In the genomic region with DNA sequence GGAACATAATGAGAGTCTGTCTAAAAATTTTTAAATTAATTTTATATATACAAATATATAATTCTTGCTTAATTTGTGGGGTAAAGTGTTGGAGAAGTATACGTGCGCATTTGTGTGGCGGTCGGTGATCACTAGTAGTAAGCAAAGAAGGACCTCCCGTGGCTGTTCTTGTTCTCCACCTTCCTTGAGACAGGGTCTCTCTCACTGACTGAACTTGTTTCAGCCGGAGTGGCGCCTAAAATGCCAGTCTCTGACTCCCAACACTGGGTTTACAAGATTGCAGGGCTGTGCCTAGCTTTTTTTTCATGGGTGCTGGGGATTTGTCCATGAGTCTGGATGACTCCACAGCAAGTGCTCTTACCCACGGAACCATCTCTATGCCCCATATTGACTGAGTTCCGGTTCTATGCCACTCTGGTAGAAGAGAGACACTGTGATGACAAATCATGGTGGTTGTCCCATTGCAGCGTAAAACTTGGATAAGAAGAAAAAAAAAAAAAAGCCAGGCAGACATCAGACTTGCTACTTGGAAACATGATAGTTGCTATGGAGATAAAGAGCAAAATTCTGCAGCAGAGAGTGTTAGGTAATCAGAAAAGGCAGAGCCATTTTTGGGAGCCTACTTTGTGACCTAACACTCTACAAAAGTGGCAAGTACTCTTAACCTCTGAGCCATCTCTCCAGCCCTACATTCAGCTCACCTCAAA, we compare ENCODE assay signal across 8 mouse cellular contexts. TPM values are rescaled to one million over a fixed set of nuclear protein-coding genes. Genes with fewer than 3 reads are reported as not detected.
DNase-seq lines count a peak whose midpoint lies in the region; ATAC-seq lines count a peak whose summit lies in the region.

No protein-coding gene starts in this region.

- H3K27ac ChIP-seq in neural tube, embryonic 11.5 days (ENCODE audit: low read depth, low read length), result no peak overlapping the region
- H3K27ac ChIP-seq in hindbrain, embryonic 14.5 days, result peak overlapping the region; percentile 17; the same call in 1 of the 2 replicates
- H3K27ac ChIP-seq in midbrain, embryonic 13.5 days, result peak overlapping the region; percentile 76

- intact Hi-C loops in left cerebral cortex, postnatal 36 days (cut with DNase I), result no loop called here

- ATAC-seq in cerebellum, adult (ENCODE audit: insufficient number of reproducible peaks, low FRiP score, low TSS enrichment), result no peak
- ATAC-seq in neural tube, embryonic 11.5 days (ENCODE audit: insufficient read depth, low FRiP score, low TSS enrichment), result no peak
- ATAC-seq in hindbrain, embryonic 14.5 days (ENCODE audit: low FRiP score), result no peak
- ATAC-seq in midbrain, embryonic 13.5 days, result no peak

- no peak overlapping the region; the same call in 1 of the 2 replicates for H3K9ac ChIP-seq in neural tube, embryonic 11.5 days (ENCODE audit: low read length)
- peak overlapping the region; percentile 72; the same call in 1 of the 2 replicates for H3K9ac ChIP-seq in hindbrain, embryonic 14.5 days
- H3K9ac ChIP-seq in midbrain, embryonic 13.5 days (replicated peaks), result peak overlapping the region; percentile 81; the same call in 1 of the 2 replicates

- 83% methylated on average over 10 of the region's 10 CpGs for WGBS in neural tube, embryonic 11.5 days
- WGBS in hindbrain, embryonic 14.5 days, result 80% methylated on average over 10 of the region's 10 CpGs
- WGBS in midbrain, embryonic 13.5 days, result 79% methylated on average over 10 of the region's 10 CpGs

- peaks cover 5% of the 10 kb centered on the region for H3K4me1 ChIP-seq in neural tube, embryonic 11.5 days (ENCODE audit: control insufficient read depth, insufficient read depth, low read length)
- H3K4me1 ChIP-seq in hindbrain, embryonic 14.5 days (replicated peaks; ENCODE audit: control insufficient read depth, insufficient read depth, low read length), result peaks cover 16% of the 10 kb centered on the region
- H3K4me1 ChIP-seq in midbrain, embryonic 13.5 days (replicated peaks), result peaks cover 29% of the 10 kb centered on the region

- no peaks in the 10 kb centered on the region for H3K9me3 ChIP-seq in neural tube, embryonic 11.5 days (ENCODE audit: control insufficient read depth, low read length)
- no peaks in the 10 kb centered on the region for H3K9me3 ChIP-seq in hindbrain, embryonic 14.5 days (ENCODE audit: control insufficient read depth, low read length)
- H3K9me3 ChIP-seq in midbrain, embryonic 13.5 days, result no peaks in the 10 kb centered on the region

- no peak overlapping the region; the same call in 1 of the 2 replicates for H3K4me3 ChIP-seq in neural tube, embryonic 11.5 days (ENCODE audit: low read depth, low read length)
- H3K4me3 ChIP-seq in hindbrain, embryonic 14.5 days (replicated peaks; ENCODE audit: low read length), result peak overlapping the region; percentile 49
- peak overlapping the region; percentile 80 for H3K4me3 ChIP-seq in midbrain, embryonic 13.5 days (replicated peaks)

- H3K36me3 ChIP-seq in neural tube, embryonic 11.5 days (ENCODE audit: control insufficient read depth, insufficient read depth, low read length), result no peaks in the 10 kb centered on the region
- peaks cover 18% of the 10 kb centered on the region; the same call in 1 of the 2 replicates for H3K36me3 ChIP-seq in hindbrain, embryonic 14.5 days (replicated peaks; ENCODE audit: control insufficient read depth, insufficient read depth)
- peaks cover 12% of the 10 kb centered on the region for H3K36me3 ChIP-seq in midbrain, embryonic 13.5 days

- peak overlapping the region; percentile 81 for H3K4me2 ChIP-seq in neural tube, embryonic 11.5 days (ENCODE audit: low read depth)
- peak overlapping the region; percentile 77 for H3K4me2 ChIP-seq in hindbrain, embryonic 14.5 days (replicated peaks)
- H3K4me2 ChIP-seq in midbrain, embryonic 13.5 days (replicated peaks), result peak overlapping the region; percentile 88

- DNase-seq in cerebellum, adult 11 months, result peak; percentile 26
- no peak for DNase-seq in neural tube, embryonic 11.5 days (ENCODE audit: low spot score)
- DNase-seq in neural tube, embryonic 10.5 days (ENCODE audit: extremely low spot score, low spot score), result no peak
- no peak for DNase-seq in hindbrain, embryonic 14.5 days (ENCODE audit: low spot score)
- DNase-seq in spleen, adult 18-20 months, result no peak
- DNase-seq in left cerebral cortex, postnatal 36 days (ENCODE audit: low spot score in 2 of 2), result no peak

- H3K27me3 ChIP-seq in neural tube, embryonic 11.5 days (ENCODE audit: control insufficient read depth, insufficient read depth, low read length), result no peaks in the 10 kb centered on the region
- no peaks in the 10 kb centered on the region for H3K27me3 ChIP-seq in hindbrain, embryonic 14.5 days (ENCODE audit: control insufficient read depth, insufficient read depth, low read length)
- no peaks in the 10 kb centered on the region for H3K27me3 ChIP-seq in midbrain, embryonic 13.5 days

RNA-seq across cellular contexts. Expression of gene Parn, which starts 0.6 kb away (rescaled TPM):
- 40.2 and 41.3 TPM in 2 replicates for polyA plus RNA-seq in neural tube, embryonic 11.5 days (2014; fragmentation: Nextera tagmentation; extraction: Ambion mirVana)
- 27.9 and 30.6 TPM in 2 replicates for polyA plus RNA-seq in hindbrain, embryonic 14.5 days (2014; fragmentation: Nextera tagmentation; extraction: Ambion mirVana)
- polyA plus RNA-seq in midbrain, embryonic 13.5 days (2015; fragmentation: Nextera tagmentation; extraction: Ambion mirVana), result 37.7 and 39.9 TPM in 2 replicates
- total RNA-seq in left cerebral cortex, postnatal 36 days (2021), result 10 to 100 TPM; 23.2 to 24.1 TPM

RNA-seq across cellular contexts. Expression of gene Bfar, which starts 3.1 kb away (rescaled TPM):
- polyA plus RNA-seq in neural tube, embryonic 11.5 days (2014; fragmentation: Nextera tagmentation; extraction: Ambion mirVana), result 43.2 and 44.5 TPM in 2 replicates
- 47.8 and 50.4 TPM in 2 replicates for polyA plus RNA-seq in hindbrain, embryonic 14.5 days (2014; fragmentation: Nextera tagmentation; extraction: Ambion mirVana)
- 53.7 and 54.5 TPM in 2 replicates for polyA plus RNA-seq in midbrain, embryonic 13.5 days (2015; fragmentation: Nextera tagmentation; extraction: Ambion mirVana)
- 10 to 100 TPM; 33.6 to 41.5 TPM for total RNA-seq in left cerebral cortex, postnatal 36 days (2021)

RNA-seq across cellular contexts. Expression of gene 3110001I22Rik, which starts 3.2 kb away (rescaled TPM):
- polyA plus RNA-seq in neural tube, embryonic 11.5 days (2014; fragmentation: Nextera tagmentation; extraction: Ambion mirVana), result 11.4 and 12.4 TPM in 2 replicates
- polyA plus RNA-seq in hindbrain, embryonic 14.5 days (2014; fragmentation: Nextera tagmentation; extraction: Ambion mirVana), result 6.9 and 7.2 TPM in 2 replicates
- polyA plus RNA-seq in midbrain, embryonic 13.5 days (2015; fragmentation: Nextera tagmentation; extraction: Ambion mirVana), result 8.9 and 9.0 TPM in 2 replicates
- total RNA-seq in left cerebral cortex, postnatal 36 days (2021), result 1 to 10 TPM; 3.4 to 4.1 TPM
